Mouse (Mus musculus) liver, adult 2 months (tissue): Measurements from ENCODE around the gene Zdhhc6. TPM values are rescaled to one million over a fixed set of nuclear protein-coding genes. Genes with fewer than 3 reads are reported as not detected.

Experiments used
- DNase-seq: peaks from one replicate; pipeline ENCODE4 v3.0.0-alpha.2; 2011; ENCODE audit warnings: low read depth, low spot score; ENCODE audit errors: extremely low read depth
- H3K27ac ChIP-seq: fragments of 200-500 bp; replicated peaks from 2 replicates; pipeline ENCODE4 v1.5.1; 2012; ENCODE audit warnings: low read depth, mild to moderate bottlenecking, control low read depth, inconsistent platforms, low read length; ENCODE audit not compliant: insufficient read depth
- H3K27me3 ChIP-seq: fragments of 200-500 bp; 2 replicates; pipeline ENCODE4 v1.6.1; 2012; ENCODE audit warnings: mild to moderate bottlenecking, moderate library complexity, low read length, inconsistent platforms; ENCODE audit not compliant: control insufficient read depth, insufficient read depth
- H3K36me3 ChIP-seq: fragments of 200-500 bp; 2 replicates; pipeline ENCODE4 v1.6.1; 2012; ENCODE audit warnings: low read length, inconsistent platforms; ENCODE audit not compliant: control insufficient read depth, insufficient read depth
- H3K4me1 ChIP-seq: fragments of 200-500 bp; 2 replicates; pipeline ENCODE4 v1.6.1; 2011; ENCODE audit warnings: low read length; ENCODE audit not compliant: control insufficient read depth, insufficient read depth
- H3K4me3 ChIP-seq: fragments of 200-500 bp; 2 replicates; pipeline ENCODE4 v1.5.1; 2011; ENCODE audit warnings: low read depth, mild to moderate bottlenecking, control low read depth, low read length, moderate library complexity; ENCODE audit not compliant: insufficient read depth
- H3K79me2 ChIP-seq: fragments of 200-500 bp; 2 replicates; pipeline ENCODE4 v1.6.1; 2012; ENCODE audit warnings: inconsistent platforms, mild to moderate bottlenecking, low read length, moderate library complexity; ENCODE audit not compliant: control insufficient read depth, insufficient read depth
- H3K9ac ChIP-seq: fragments of 200-500 bp; 2 replicates; pipeline ENCODE4 v1.6.1; 2012; ENCODE audit warnings: low read depth, mild to moderate bottlenecking, control low read depth, inconsistent platforms, low read length
- CTCF ChIP-seq: fragments of 200-500 bp; IDR thresholded peaks from 2 replicates; pipeline ENCODE4 v1.5.1; 2011; ENCODE audit warnings: low read depth, low read length, control low read depth
- POLR2A ChIP-seq: fragments of 200-500 bp; IDR thresholded peaks from 2 replicates; pipeline ENCODE4 v1.6.1; 2011; ENCODE audit warnings: low read length, control low read depth; ENCODE audit not compliant: insufficient read depth; ENCODE audit errors: extremely low read depth
- WGBS: fragments of 180-500 bp; shearing (Covaris S2); methylation state at CpG from one replicate; pipeline ENCODE4 v1.1.7; 2018; 5-methylcytosine and 5-hydroxymethylcytosine counted together
- polyA plus RNA-seq: library from polyadenylated mRNA; depleted of rRNA; stranded (reverse); fragments of >200 nt; gene quantifications from 2 replicates; pipeline ENCODE4 v1.2.3, GENCODE M21; 2012
- total RNA-seq: library from RNA; depleted of rRNA; stranded (reverse); fragments of >200 nt; gene quantifications from 2 replicates; pipeline ENCODE4 v1.2.3, GENCODE M21; 2014

Zdhhc6 gene
- total and polyA plus RNA-seq, 2 experiments: 19.5 to 60.1 TPM

GRCm38 (mm10) chr19:55239766-55240426, 75.9 kb downstream of the Zdhhc6 start:
- Histone ChIP-seq H3K27ac (no peak overlapping the region), H3K4me1 (no peaks in the 10 kb centered on the region), H3K36me3 (no peaks in the 10 kb centered on the region), H3K27me3 (no peaks in the 10 kb centered on the region), H3K4me3 (no peak overlapping the region), H3K79me2 (no peaks in the 10 kb centered on the region), H3K9ac (no peak overlapping the region)
- no peak for DNase-seq
- 85% methylated on average over 6 of the region's 6 CpGs for WGBS
- TF ChIP-seq CTCF: no peak
- no peak for TF ChIP-seq POLR2A

GRCm38 (mm10) chr19:55236564-55236963, 79.3 kb downstream of the Zdhhc6 start:
- Histone ChIP-seq H3K4me3 (no peak overlapping the region), H3K36me3 (no peaks in the 10 kb centered on the region), H3K27me3 (no peaks in the 10 kb centered on the region), H3K79me2 (no peaks in the 10 kb centered on the region), H3K27ac (no peak overlapping the region), H3K4me1 (peaks cover 5% of the 10 kb centered on the region), H3K9ac (no peak overlapping the region)
- WGBS: 89% methylated on average over 5 of the region's 5 CpGs
- TF ChIP-seq POLR2A (no peak), CTCF (no peak)
- DNase-seq: no peak

GRCm38 (mm10) chr19:55236026-55236425, 79.8 kb downstream of the Zdhhc6 start:
- no peaks in the 10 kb centered on the region for H3K36me3 ChIP-seq
- H3K79me2 ChIP-seq: no peaks in the 10 kb centered on the region
- peaks cover 5% of the 10 kb centered on the region for H3K4me1 ChIP-seq
- H3K9ac ChIP-seq: no peak overlapping the region
- DNase-seq: peak; percentile 58
- H3K4me3 ChIP-seq: no peak overlapping the region
- TF ChIP-seq CTCF (no peak), POLR2A (no peak)
- H3K27me3 ChIP-seq: no peaks in the 10 kb centered on the region
- H3K27ac ChIP-seq: no peak overlapping the region
- 11% methylated on average over 2 of the region's 2 CpGs for WGBS

DNA sequence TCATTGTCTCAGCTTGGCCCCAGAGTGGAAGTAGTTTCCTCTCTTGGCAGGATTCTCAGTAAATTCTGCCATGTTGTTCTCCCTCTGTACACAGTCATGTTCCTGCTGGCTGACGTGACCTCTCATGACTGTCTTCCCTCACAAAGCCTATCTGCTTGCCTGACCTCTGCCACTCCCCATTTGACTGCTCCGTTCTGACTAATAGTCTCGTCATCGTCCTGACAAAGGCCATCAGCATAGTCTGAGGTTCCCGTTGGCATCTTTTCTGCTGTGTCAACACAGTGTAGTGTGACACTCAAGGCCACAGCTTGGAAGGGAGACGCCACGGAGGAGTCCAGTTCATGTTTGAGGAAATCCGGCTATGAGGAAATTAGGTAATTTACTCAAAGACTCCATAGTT, 83.7 kb downstream of the Zdhhc6 start:
- no peak overlapping the region for H3K9ac ChIP-seq
- no peaks in the 10 kb centered on the region for H3K79me2 ChIP-seq
- TF ChIP-seq POLR2A (no peak), CTCF (no peak)
- H3K4me3 ChIP-seq: no peak overlapping the region
- WGBS: 4% methylated on average over 8 of the region's 8 CpGs
- H3K27ac ChIP-seq: peak overlapping the region; percentile 8
- H3K4me1 ChIP-seq: peaks cover 7% of the 10 kb centered on the region
- H3K27me3 ChIP-seq: no peaks in the 10 kb centered on the region
- peak; percentile 83 for DNase-seq
- no peaks in the 10 kb centered on the region for H3K36me3 ChIP-seq

GRCm38 (mm10) chr19:55231081-55231480, 84.8 kb downstream of the Zdhhc6 start:
- H3K4me1 ChIP-seq: peaks cover 7% of the 10 kb centered on the region
- no peak for TF ChIP-seq CTCF
- no peak for TF ChIP-seq POLR2A
- H3K27me3 ChIP-seq: no peaks in the 10 kb centered on the region
- H3K79me2 ChIP-seq: no peaks in the 10 kb centered on the region
- no peaks in the 10 kb centered on the region for H3K36me3 ChIP-seq
- DNase-seq: no peak
- WGBS: 81% methylated on average over 10 of the region's 10 CpGs
- no peak overlapping the region for H3K27ac ChIP-seq
- no peak overlapping the region for H3K4me3 ChIP-seq
- no peak overlapping the region for H3K9ac ChIP-seq

- Histone ChIP-seq H3K79me2 (no peaks in the 10 kb centered on the region), H3K27ac (no peak overlapping the region), H3K36me3 (no peaks in the 10 kb centered on the region), H3K4me1 (peaks cover 5% of the 10 kb centered on the region), H3K9ac (no peak overlapping the region), H3K4me3 (no peak overlapping the region), H3K27me3 (no peaks in the 10 kb centered on the region)
- 82% methylated on average over 7 of the region's 7 CpGs for WGBS
- TF ChIP-seq POLR2A (no peak), CTCF (peak; percentile 25; the same call in 1 of the 2 replicates)
- DNase-seq: no peak
These were observed 88.7 kb downstream of the Zdhhc6 start for GRCm38 (mm10) chr19:55227135-55227534.
